Mouse (Mus musculus) lung, embryonic 14.5 days (tissue): ENCODE results near the gene Gm4858. TPM values are rescaled to one million over a fixed set of nuclear protein-coding genes. Genes with fewer than 3 reads are reported as not detected.
"Not testable (repeated sequence)": the region's sequence is repeated elsewhere in the genome, so short reads cannot be mapped to it uniquely, and the experiment has no call there.

Source experiments
- ATAC-seq: fragments of 200-750 bp; cut with Nextera tagmentation; 2 replicates; pipeline ENCODE4 v1.8.0; 2017; ENCODE audit warnings: mild to moderate bottlenecking, moderate TSS enrichment, moderate library complexity; ENCODE audit not compliant: insufficient read depth
- DNase-seq: peaks from one replicate; pipeline ENCODE4 v3.0.0-alpha.2; 2015
- H3K27ac ChIP-seq: fragments of 300-500 bp; sonication (generic); 2 replicates; pipeline ENCODE4 v1.5.1; 2014; ENCODE audit warnings: low read depth, mild to moderate bottlenecking, moderate library complexity
- H3K27me3 ChIP-seq: fragments of 300-500 bp; sonication (generic); 2 replicates; pipeline ENCODE4 v1.6.1; 2014; ENCODE audit warnings: low read length, control low read depth; ENCODE audit not compliant: insufficient read depth
- H3K36me3 ChIP-seq: fragments of 300-500 bp; sonication (generic); 2 replicates; pipeline ENCODE4 v1.6.1; 2014; ENCODE audit warnings: control low read depth; ENCODE audit not compliant: insufficient read depth
- H3K4me1 ChIP-seq: fragments of 300-500 bp; sonication (generic); 2 replicates; pipeline ENCODE4 v1.6.1; 2014; ENCODE audit warnings: antibody characterized with exemption, control low read depth; ENCODE audit not compliant: insufficient read depth
- H3K4me2 ChIP-seq: fragments of 300-500 bp; sonication (generic); 2 replicates; pipeline ENCODE4 v1.6.1; 2014; ENCODE audit warnings: mild to moderate bottlenecking
- H3K4me3 ChIP-seq: fragments of 300-500 bp; sonication (generic); 2 replicates; pipeline ENCODE4 v1.5.1; 2014; ENCODE audit warnings: low read depth, low read length
- H3K9ac ChIP-seq: fragments of 300-500 bp; sonication (generic); 2 replicates; pipeline ENCODE4 v1.6.1; 2014
- H3K9me3 ChIP-seq: fragments of 300-500 bp; sonication (generic); 2 replicates; pipeline ENCODE4 v1.6.1; 2016; ENCODE audit warnings: low read depth, low read length, control low read depth
- CTCF ChIP-seq: IDR thresholded peaks from 2 replicates; pipeline ENCODE4 v1.5.1; 2016; ENCODE audit warnings: antibody characterized with exemption, low read depth
- WGBS: fragments of 180-500 bp; shearing (Covaris S2); extraction: QIAGEN DNeasy Blood & Tissue Kit; methylation state at CpG from one replicate; pipeline ENCODE4 v1.1.7; 2014; 5-methylcytosine and 5-hydroxymethylcytosine counted together
- polyA plus RNA-seq: library from polyadenylated mRNA; unstranded; fragments of >200 nt; fragmentation: Nextera tagmentation; extraction: Ambion mirVana; gene quantifications from 2 replicates; pipeline ENCODE4 v1.2.1, GENCODE M21; 2014

The Gm4858 gene
- polyA plus RNA-seq, 1 experiment from 2014 or later: not detected

DNA sequence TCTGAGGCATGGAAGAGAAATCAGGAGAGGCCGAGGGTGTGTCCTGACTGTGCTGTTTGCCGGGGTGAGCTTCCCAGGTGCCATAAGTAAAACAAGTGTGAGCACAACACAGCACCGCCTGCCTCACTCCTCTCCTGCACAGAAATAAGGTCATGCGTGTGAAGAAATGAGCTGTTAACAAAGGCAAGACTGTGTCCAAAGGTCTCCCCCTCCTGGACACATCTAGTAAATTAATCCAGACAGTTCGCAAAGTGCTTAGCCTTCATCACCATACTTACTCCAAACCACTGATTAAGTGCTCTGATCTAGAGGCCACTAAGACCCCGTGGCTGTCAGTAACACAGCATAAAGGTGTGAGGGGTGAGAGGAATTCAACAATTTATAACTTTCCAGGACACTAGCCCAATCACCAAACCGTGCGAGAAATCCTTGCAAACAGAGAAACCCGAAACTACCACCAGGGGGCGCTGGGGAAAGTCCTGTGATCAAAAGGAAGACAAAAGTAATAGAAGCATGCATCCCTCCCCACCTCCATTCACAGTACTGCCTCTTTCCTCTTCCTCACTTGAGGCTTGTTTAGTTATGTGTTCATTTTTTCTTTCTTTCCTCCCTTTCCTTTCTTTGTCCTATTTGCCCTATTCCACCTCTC is 15.7 kb upstream of the Gm4858 start:
- no peak for ATAC-seq
- Histone ChIP-seq H3K27me3 (no peaks in the 10 kb centered on the region), H3K4me3 (no peak overlapping the region), H3K36me3 (no peaks in the 10 kb centered on the region), H3K4me1 (no peaks in the 10 kb centered on the region), H3K27ac (no peak overlapping the region), H3K9me3 (no peaks in the 10 kb centered on the region), H3K4me2 (no peak overlapping the region), H3K9ac (no peak overlapping the region)
- DNase-seq: peak; percentile 34
- WGBS: 52% methylated on average over 10 of the region's 10 CpGs
- TF ChIP-seq CTCF: peak; percentile 50

GRCm38 (mm10) chr3:93086631-93087030 is 18.0 kb downstream of the Gm4858 start:
- no peak overlapping the region for H3K9ac ChIP-seq
- no peak overlapping the region for H3K4me3 ChIP-seq
- 68% methylated on average over 2 of the region's 2 CpGs for WGBS
- H3K27ac ChIP-seq: no peak overlapping the region
- no peaks in the 10 kb centered on the region for H3K36me3 ChIP-seq
- ATAC-seq (no peak), DNase-seq (no peak)
- no peaks in the 10 kb centered on the region for H3K27me3 ChIP-seq
- no peak for TF ChIP-seq CTCF
- H3K4me2 ChIP-seq: no peak overlapping the region
- no peaks in the 10 kb centered on the region for H3K4me1 ChIP-seq
- H3K9me3 ChIP-seq: no peaks in the 10 kb centered on the region

DNA sequence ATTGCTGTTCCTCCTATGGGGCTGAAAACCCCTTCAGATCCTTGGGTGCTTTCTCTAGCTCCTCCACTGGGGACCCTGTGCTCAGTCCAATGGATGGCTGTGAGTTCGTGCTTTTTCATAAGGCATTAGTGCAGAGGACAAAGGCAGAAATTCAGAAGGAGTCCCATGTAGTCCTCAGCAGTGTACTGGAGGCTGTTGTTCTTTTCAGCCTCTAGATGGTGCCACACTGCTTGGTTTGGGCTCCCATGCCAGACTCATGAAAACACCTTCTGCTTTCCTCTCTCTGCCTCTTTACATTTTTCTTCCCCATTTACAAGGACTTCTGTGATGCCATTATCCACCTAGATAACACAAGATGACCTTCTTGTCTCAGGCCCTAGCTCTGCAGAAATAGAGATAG is 25.0 kb downstream of the Gm4858 start:
- H3K9me3 ChIP-seq, H3K27me3 ChIP-seq, H3K9ac ChIP-seq, H3K4me1 ChIP-seq, ATAC-seq, H3K4me3 ChIP-seq, H3K36me3 ChIP-seq, H3K27ac ChIP-seq, H3K4me2 ChIP-seq: not testable (repeated sequence)
- TF ChIP-seq CTCF: peak; percentile 36
- 44% methylated on average over 1 of the region's 1 CpGs for WGBS
- DNase-seq: peak; percentile 3

DNA sequence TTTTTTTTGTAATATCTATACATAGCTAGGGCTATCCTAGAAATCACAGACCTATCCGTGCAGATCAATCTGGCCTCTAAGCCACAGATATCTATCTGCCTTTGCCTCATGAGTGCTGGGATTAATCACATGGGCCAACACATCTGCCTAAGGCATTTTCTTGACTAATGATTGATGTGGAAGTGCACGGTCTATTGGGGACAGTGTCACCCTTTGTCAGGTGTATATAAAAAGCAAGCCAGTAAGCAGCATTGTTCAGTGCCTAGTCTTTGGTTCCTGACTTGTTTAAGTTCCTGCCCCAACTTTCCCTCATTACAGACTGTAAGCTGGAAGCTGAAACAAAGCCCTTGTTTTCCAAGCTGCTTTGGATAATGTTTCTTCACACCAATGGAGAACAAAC is 27.8 kb downstream of the Gm4858 start:
- no peaks in the 10 kb centered on the region for H3K4me1 ChIP-seq
- no peak for ATAC-seq
- TF ChIP-seq CTCF: no peak
- DNase-seq: no peak
- H3K36me3 ChIP-seq: no peaks in the 10 kb centered on the region
- no peaks in the 10 kb centered on the region for H3K9me3 ChIP-seq
- WGBS: 70% methylated on average over 2 of the region's 2 CpGs
- H3K4me3 ChIP-seq: no peak overlapping the region
- no peak overlapping the region for H3K27ac ChIP-seq
- H3K4me2 ChIP-seq: no peak overlapping the region
- H3K9ac ChIP-seq: no peak overlapping the region
- no peaks in the 10 kb centered on the region for H3K27me3 ChIP-seq

- Histone ChIP-seq H3K9ac (no peak overlapping the region), H3K4me2 (no peak overlapping the region), H3K4me1 (no peaks in the 10 kb centered on the region), H3K27ac (no peak overlapping the region), H3K9me3 (no peaks in the 10 kb centered on the region), H3K4me3 (no peak overlapping the region), H3K36me3 (no peaks in the 10 kb centered on the region), H3K27me3 (no peaks in the 10 kb centered on the region)
- TF ChIP-seq CTCF: peak; percentile 21; the same call in 1 of the 2 replicates
- peak; percentile 10 for DNase-seq
- WGBS: 32% methylated on average over 5 of the region's 5 CpGs
- ATAC-seq: no peak
These were observed 43.0 kb downstream of the Gm4858 start for GRCm38 (mm10) chr3:93111668-93112067.

DNA sequence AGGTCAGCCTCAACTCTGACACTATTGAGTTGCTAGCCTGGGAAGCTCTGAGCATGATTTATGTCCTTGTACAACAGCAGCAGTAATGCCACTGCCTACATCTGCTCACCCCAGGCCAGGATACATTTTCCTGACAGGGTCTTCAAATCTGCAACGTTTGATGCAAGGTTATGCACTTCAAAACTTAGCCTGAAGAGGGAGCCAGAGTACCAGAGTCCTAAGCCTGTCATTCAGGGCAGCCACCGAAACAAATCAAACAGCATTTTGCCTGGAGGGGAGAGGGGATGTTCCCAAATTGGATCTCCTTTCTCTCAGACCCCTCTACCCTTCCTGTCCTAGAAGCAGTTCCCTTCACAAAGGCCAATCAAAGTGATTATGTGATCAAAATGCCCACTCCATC is 45.9 kb downstream of the Gm4858 start:
- Histone ChIP-seq H3K36me3 (no peaks in the 10 kb centered on the region), H3K4me1 (no peaks in the 10 kb centered on the region), H3K4me3 (no peak overlapping the region), H3K27me3 (no peaks in the 10 kb centered on the region), H3K9me3 (no peaks in the 10 kb centered on the region), H3K27ac (no peak overlapping the region), H3K4me2 (no peak overlapping the region), H3K9ac (no peak overlapping the region)
- TF ChIP-seq CTCF: peak; percentile 73
- ATAC-seq (no peak), DNase-seq (peak; percentile 73)
- WGBS: 2% methylated on average over 2 of the region's 2 CpGs

DNA sequence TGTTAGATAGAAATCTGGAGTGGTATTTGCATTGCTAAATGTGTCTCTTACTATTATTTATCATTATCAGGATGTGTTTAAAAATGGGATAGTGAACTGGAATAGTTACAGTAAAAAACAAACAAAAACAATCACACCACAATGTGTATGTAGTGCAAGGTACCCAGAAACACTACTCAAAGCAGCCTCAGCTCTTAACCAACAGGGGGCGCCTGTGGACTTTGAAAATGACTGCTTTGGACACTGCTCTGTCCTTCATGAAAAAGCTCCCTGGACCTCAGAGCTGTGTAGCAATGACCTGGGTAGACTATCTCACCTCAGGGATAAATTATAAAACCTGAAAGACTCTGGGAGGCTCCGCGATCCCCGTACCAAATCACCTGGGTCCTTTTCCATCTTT is 50.5 kb downstream of the Gm4858 start:
- WGBS: 35% methylated on average over 4 of the region's 4 CpGs
- no peak overlapping the region for H3K27ac ChIP-seq
- no peak overlapping the region for H3K4me2 ChIP-seq
- ATAC-seq: no peak
- H3K27me3 ChIP-seq: no peaks in the 10 kb centered on the region
- DNase-seq: peak; percentile 32
- no peak overlapping the region for H3K4me3 ChIP-seq
- H3K9me3 ChIP-seq: no peaks in the 10 kb centered on the region
- peak; percentile 33 for TF ChIP-seq CTCF
- no peaks in the 10 kb centered on the region for H3K36me3 ChIP-seq
- H3K9ac ChIP-seq: no peak overlapping the region
- H3K4me1 ChIP-seq: no peaks in the 10 kb centered on the region

Other genes with a start within 250 kb of the Gm4858 start
- gene Kprp, start 241.6 kb upstream of the Gm4858 start, polyA plus RNA-seq: not detected in 2 replicates
- gene Lce1l, start 217.5 kb upstream of the Gm4858 start, polyA plus RNA-seq: not detected in 2 replicates
- not detected in 2 replicates for gene 2310050C09Rik, start 198.6 kb upstream of the Gm4858 start, polyA plus RNA-seq
- gene Lce3a, start 142.6 kb upstream of the Gm4858 start, polyA plus RNA-seq: not detected in 2 replicates
- gene Lce3b, start 135.8 kb upstream of the Gm4858 start, polyA plus RNA-seq: not detected in 2 replicates
- gene Lce3c, start 124.3 kb upstream of the Gm4858 start, polyA plus RNA-seq: not detected in 2 replicates
- gene Lce3d, start 111.4 kb upstream of the Gm4858 start, polyA plus RNA-seq: not detected in 2 replicates
- not detected in 2 replicates for gene Lce3e, start 101.8 kb upstream of the Gm4858 start, polyA plus RNA-seq
- gene Lce3f, start 76.6 kb upstream of the Gm4858 start, polyA plus RNA-seq: not detected in 2 replicates
- not detected in 2 replicates for gene Crct1, start 53.1 kb upstream of the Gm4858 start, polyA plus RNA-seq
- not detected in 2 replicates for gene Lce1m, start 49.8 kb upstream of the Gm4858 start, polyA plus RNA-seq
- not detected in 2 replicates for gene Crnn, start 76.0 kb downstream of the Gm4858 start, polyA plus RNA-seq
- gene Flg2, start 128.5 kb downstream of the Gm4858 start, polyA plus RNA-seq: not detected in 2 replicates
- not detected in 2 replicates for gene Flg, start 204.7 kb downstream of the Gm4858 start, polyA plus RNA-seq